Mouse (Mus musculus) ES-Bruce4 (cell line): ENCODE results near the gene Smarca2.

Experiments used
- CTCF ChIP-seq: IDR thresholded peaks from one replicate; pipeline ENCODE4 v1.8.1; 2011; ENCODE audit warnings: low read depth, low read length
- POLR2A ChIP-seq: IDR thresholded peaks from one replicate; pipeline ENCODE4 v1.8.1; 2011; ENCODE audit warnings: low read length; ENCODE audit not compliant: insufficient read depth

DNA sequence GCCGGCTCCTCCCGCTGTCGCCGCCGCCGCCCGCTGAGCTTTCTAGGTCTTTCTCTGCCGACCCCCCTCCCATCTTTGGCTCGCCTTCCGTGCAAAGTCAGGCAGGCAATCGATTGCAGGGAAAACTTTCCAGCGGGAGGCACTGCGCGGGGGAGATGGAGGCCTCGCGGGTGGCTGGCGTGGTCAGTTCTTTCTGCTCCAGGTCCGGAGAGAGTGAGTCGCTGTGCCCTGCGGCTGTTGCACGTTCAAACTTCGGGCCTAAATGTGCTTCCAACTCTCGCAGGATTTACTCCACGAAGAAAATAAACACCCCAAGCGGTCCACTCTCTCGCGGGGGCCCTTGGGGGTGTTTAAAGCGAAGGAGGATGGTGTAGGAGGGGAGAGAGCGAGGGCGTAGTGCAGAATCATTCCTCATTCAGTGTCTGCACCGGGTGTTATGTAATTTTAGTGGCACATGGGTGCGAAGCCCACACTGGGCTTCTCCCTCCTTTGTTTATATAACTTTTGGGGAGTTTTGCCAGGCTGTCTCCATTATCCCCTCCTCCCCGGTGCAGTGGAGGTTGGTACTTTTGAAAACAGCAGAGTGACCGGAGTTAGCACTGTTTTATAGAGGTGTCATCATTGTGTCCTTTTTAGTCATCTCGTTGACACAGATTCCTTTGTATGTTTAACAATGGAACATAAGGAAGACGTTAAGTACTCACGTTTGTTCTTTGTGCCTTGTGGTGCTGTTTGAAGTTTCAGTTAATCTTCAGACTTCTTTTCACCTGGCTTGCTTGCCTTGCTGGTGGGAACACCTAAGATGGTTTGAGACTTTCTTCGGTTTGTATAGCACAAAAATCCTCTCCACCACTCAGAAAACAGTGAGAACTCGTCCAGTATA is 2.9 kb downstream of the Smarca2 start:
- TF ChIP-seq POLR2A (no peak), CTCF (no peak)
